Mouse (Mus musculus): ENCODE results near the gene Homer2.

- TF ChIP-seq CTCF (IDR thresholded peaks at IDR 0.05; ENCODE audit: control insufficient read depth, insufficient read depth, insufficient read length) (no peak), CEBPB (IDR thresholded peaks at IDR 0.05; ENCODE audit: low read depth) (no peak), MAX (IDR thresholded peaks at IDR 0.05) (no peak), FOSL1 (IDR thresholded peaks at IDR 0.05; ENCODE audit: insufficient read depth, low read length, poor library complexity, severe bottlenecking) (no peak)
These were observed 13.9 kb upstream of the Homer2 start for GRCm38 (mm10) chr7:81721271-81721670.
